Mouse (Mus musculus) thymus, postnatal 14 days (tissue): ENCODE data around the gene Vps39.
A peak's percentile ranks its signal among the peaks of the same experiment; 100 is the strongest.

Experiments
- DNase-seq: peaks from one replicate; pipeline ENCODE4 v3.0.0; 2021

Vps39 gene

GRCm38 (mm10) chr2:120352682-120353646, at the start of gene Vps39:
Gene Vps39, minus strand, starts transcription at chr2:120353137.
- DNase-seq: peak; percentile 92

- no peak for DNase-seq
Observed at GRCm38 (mm10) chr2:120397951-120398350, 45.0 kb upstream of the Vps39 start.

- peak; percentile 56 for DNase-seq
Observed at GRCm38 (mm10) chr2:120392406-120392805, 39.5 kb upstream of the Vps39 start.

GRCm38 (mm10) chr2:120390934-120391333, 38.0 kb upstream of the Vps39 start:
- DNase-seq: no peak

- no peak for DNase-seq
Observed at GRCm38 (mm10) chr2:120389376-120389775, 36.4 kb upstream of the Vps39 start.

- no peak for DNase-seq
Observed at GRCm38 (mm10) chr2:120387291-120387690, 34.4 kb upstream of the Vps39 start.

GRCm38 (mm10) chr2:120386264-120386663, 33.3 kb upstream of the Vps39 start:
- no peak for DNase-seq

- DNase-seq: no peak
Observed at GRCm38 (mm10) chr2:120373858-120374257, 20.9 kb upstream of the Vps39 start.

- DNase-seq: no peak
Observed at GRCm38 (mm10) chr2:120367416-120368207, 14.7 kb upstream of the Vps39 start.

- DNase-seq: no peak
Observed at GRCm38 (mm10) chr2:120366501-120366900, 13.6 kb upstream of the Vps39 start.

- no peak for DNase-seq
Observed at GRCm38 (mm10) chr2:120360425-120360824, 7.5 kb upstream of the Vps39 start.

GRCm38 (mm10) chr2:120351321-120351720, 1.6 kb downstream of the Vps39 start:
- DNase-seq: no peak

- DNase-seq: peak; percentile 14
Observed at GRCm38 (mm10) chr2:120348120-120348519, 4.8 kb downstream of the Vps39 start.

- no peak for DNase-seq
Observed at GRCm38 (mm10) chr2:120341741-120342140, 11.2 kb downstream of the Vps39 start.

GRCm38 (mm10) chr2:120337886-120338285, 15.1 kb downstream of the Vps39 start:
- DNase-seq: no peak

GRCm38 (mm10) chr2:120331575-120331974, 21.4 kb downstream of the Vps39 start:
- DNase-seq: no peak

GRCm38 (mm10) chr2:120315077-120315476, 37.9 kb downstream of the Vps39 start:
- DNase-seq: no peak

GRCm38 (mm10) chr2:120314487-120314886, 38.5 kb downstream of the Vps39 start:
- no peak for DNase-seq

GRCm38 (mm10) chr2:120313976-120314375, 39.0 kb downstream of the Vps39 start, which contains the start of gene Pla2g4f:
Gene Pla2g4f, minus strand, starts transcription at chr2:120314165.
- no peak for DNase-seq

GRCm38 (mm10) chr2:120312276-120312825, 40.6 kb downstream of the Vps39 start:
- no peak for DNase-seq

GRCm38 (mm10) chr2:120304113-120304512, 48.8 kb downstream of the Vps39 start:
- no peak for DNase-seq

GRCm38 (mm10) chr2:120301076-120301475, 51.9 kb downstream of the Vps39 start:
- no peak for DNase-seq

GRCm38 (mm10) chr2:120299866-120300265, 53.1 kb downstream of the Vps39 start:
- DNase-seq: no peak
